Mouse (Mus musculus): ENCODE data around the gene Gpatch3.

DNA sequence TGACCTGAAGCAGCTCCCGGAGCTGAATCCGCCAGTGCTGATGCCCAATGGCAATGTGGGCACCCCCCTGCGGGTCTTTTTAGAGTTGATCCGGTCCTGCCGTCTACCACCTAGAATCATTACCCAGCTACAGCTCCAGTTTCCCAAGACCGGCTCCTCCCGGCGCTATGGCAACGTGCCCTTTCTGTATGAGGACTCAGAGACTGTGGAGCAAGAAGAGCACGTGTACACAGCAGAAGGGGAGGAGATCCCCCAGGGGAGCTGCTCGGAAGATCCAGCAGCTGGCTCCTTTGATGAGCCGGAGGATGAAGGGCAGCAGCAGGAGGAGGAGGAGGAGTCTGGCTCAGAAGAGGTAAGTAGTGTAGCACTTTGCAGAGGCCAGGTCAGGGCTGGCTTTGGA lies 3.4 kb downstream of the Gpatch3 start:
- no peak for TF ChIP-seq CTCF (IDR thresholded peaks at IDR 0.05; ENCODE audit: borderline replicate concordance, insufficient read depth, low read length)
- TF ChIP-seq POLR2A (IDR thresholded peaks at IDR 0.05; ENCODE audit: low read depth, low read length) = no peak

Measured in embryonic fibroblast, embryonic 13.5 days (primary cell).